Mouse (Mus musculus) G1E (cell line): ENCODE results near the gene 2010300C02Rik.

Source experiments
- CTCF ChIP-seq: IDR thresholded peaks from 2 replicates; pipeline ENCODE4 v1.5.1; 2012; ENCODE audit warnings: low read depth, low read length, inconsistent platforms, mixed read lengths
- GATA1 ChIP-seq: IDR thresholded peaks from 2 replicates; pipeline ENCODE4 v1.6.1; 2012; ENCODE audit warnings: borderline replicate concordance, low read length, inconsistent platforms, mixed read lengths
- GATA2 ChIP-seq: IDR thresholded peaks from 2 replicates; pipeline ENCODE4 v1.6.1; 2012; ENCODE audit warnings: low read depth, low read length, inconsistent platforms, borderline replicate concordance
- POLR2AphosphoS5 ChIP-seq: IDR thresholded peaks from 2 replicates; pipeline ENCODE4 v1.6.1; 2012; ENCODE audit warnings: low read depth, low read length, inconsistent platforms; ENCODE audit not compliant: insufficient replicate concordance
- TAL1 ChIP-seq: conservative IDR thresholded peaks from 2 replicates; pipeline ENCODE4 v1.6.1; 2012; ENCODE audit warnings: low read depth, low read length, inconsistent platforms, mixed read lengths

DNA sequence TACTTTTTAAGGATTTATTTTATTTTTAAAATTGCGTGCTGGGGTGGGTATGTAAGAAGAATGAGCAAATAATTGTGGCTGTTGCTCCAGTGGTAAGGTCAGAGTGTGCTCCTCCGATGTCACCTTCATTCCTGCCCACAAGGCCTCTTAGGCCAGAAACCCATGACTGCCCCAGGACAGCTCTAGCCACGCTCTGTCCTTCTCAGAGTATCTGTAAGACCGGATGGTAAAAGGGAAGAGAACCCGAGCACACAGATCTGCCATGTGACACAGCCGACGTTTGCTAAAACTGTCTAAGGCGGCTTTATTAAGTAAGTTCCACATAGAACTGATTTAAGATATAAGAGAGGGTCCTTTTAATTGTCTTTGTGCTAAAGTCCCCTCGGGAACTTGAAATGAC lies 81.3 kb downstream of the 2010300C02Rik start:
- TF ChIP-seq CTCF (no peak), GATA1 (no peak), POLR2AphosphoS5 (no peak), TAL1 (no peak), GATA2 (no peak)
